Mouse (Mus musculus) forebrain, postnatal 0 days (tissue): ENCODE data around the gene Cenph. TPM values are rescaled to one million over a fixed set of nuclear protein-coding genes. Genes with fewer than 3 reads are reported as not detected.

ENCODE experiments used
- ATAC-seq: fragments of 200-750 bp; cut with Nextera tagmentation; 2 replicates; pipeline ENCODE4 v1.8.0; 2017; ENCODE audit warnings: mild to moderate bottlenecking, moderate library complexity
- DNase-seq: peaks from one replicate; pipeline ENCODE4 v3.0.0-alpha.2; 2015
- H3K27ac ChIP-seq: fragments of 300-500 bp; sonication (generic); 2 replicates; pipeline ENCODE4 v1.5.1; 2014; ENCODE audit warnings: low read depth, mild to moderate bottlenecking, antibody characterized with exemption, low read length, moderate library complexity, mixed read lengths
- H3K27me3 ChIP-seq: fragments of 300-500 bp; sonication (generic); 2 replicates; pipeline ENCODE4 v1.6.1; 2014; ENCODE audit warnings: mild to moderate bottlenecking, low read length, mixed read lengths; ENCODE audit not compliant: insufficient read depth
- H3K36me3 ChIP-seq: fragments of 300-500 bp; sonication (generic); 2 replicates; pipeline ENCODE4 v1.6.1; 2014; ENCODE audit warnings: mild to moderate bottlenecking, moderate library complexity; ENCODE audit not compliant: insufficient read depth
- H3K4me1 ChIP-seq: fragments of 300-500 bp; sonication (generic); 2 replicates; pipeline ENCODE4 v1.6.1; 2014; ENCODE audit warnings: antibody characterized with exemption; ENCODE audit not compliant: insufficient read depth
- H3K4me2 ChIP-seq: fragments of 300-500 bp; sonication (generic); 2 replicates; pipeline ENCODE4 v1.6.1; 2014; ENCODE audit warnings: low read depth, mild to moderate bottlenecking, moderate library complexity
- H3K4me3 ChIP-seq: fragments of 300-500 bp; sonication (generic); 2 replicates; pipeline ENCODE4 v1.5.1; 2014; ENCODE audit warnings: low read depth, low read length, mixed read lengths
- H3K9ac ChIP-seq: fragments of 300-500 bp; sonication (generic); 2 replicates; pipeline ENCODE4 v1.6.1; 2014; ENCODE audit warnings: mild to moderate bottlenecking
- H3K9me3 ChIP-seq: fragments of 300-500 bp; sonication (generic); 2 replicates; pipeline ENCODE4 v1.6.1; 2016; ENCODE audit warnings: low read length
- CTCF ChIP-seq: sonication (generic); IDR thresholded peaks from 2 replicates; pipeline ENCODE4 v1.5.1; 2016; ENCODE audit warnings: antibody characterized with exemption, control low read depth, low read depth
- WGBS: fragments of 180-500 bp; shearing (Covaris S2); extraction: QIAGEN DNeasy Blood & Tissue Kit; methylation state at CpG from one replicate; pipeline ENCODE4 v1.1.7; 2014; 5-methylcytosine and 5-hydroxymethylcytosine counted together
- polyA plus RNA-seq: library from polyadenylated mRNA; unstranded; fragments of >200 nt; fragmentation: Nextera tagmentation; extraction: Ambion mirVana; gene quantifications from 2 replicates; pipeline ENCODE4 v1.2.1, GENCODE M21; 2015
- total RNA-seq: library from RNA; depleted of rRNA; stranded (reverse); fragments of >200 nt; gene quantifications from 2 replicates; pipeline ENCODE4 v1.2.3, GENCODE M21; 2014

The Cenph gene
- total and polyA plus RNA-seq, 2 experiments from 2014 or later = 4.9 to 7.7 TPM

GRCm38 (mm10) chr13:100748638-100749037, 27.1 kb downstream of the Cenph start:
- H3K4me3 ChIP-seq = no peak overlapping the region
- H3K9ac ChIP-seq = no peak overlapping the region
- H3K27ac ChIP-seq = no peak overlapping the region
- H3K36me3 ChIP-seq = no peaks in the 10 kb centered on the region
- H3K9me3 ChIP-seq = no peaks in the 10 kb centered on the region
- H3K27me3 ChIP-seq = no peaks in the 10 kb centered on the region
- ATAC-seq (no peak), DNase-seq (no peak)
- TF ChIP-seq CTCF = no peak
- no peak overlapping the region for H3K4me2 ChIP-seq
- WGBS = 51% methylated on average over 8 of the region's 8 CpGs
- H3K4me1 ChIP-seq = no peaks in the 10 kb centered on the region

- ATAC-seq (no peak), DNase-seq (no peak)
- no peak overlapping the region for H3K4me3 ChIP-seq
- H3K9me3 ChIP-seq = no peaks in the 10 kb centered on the region
- 87% methylated on average over 3 of the region's 3 CpGs for WGBS
- no peak overlapping the region for H3K9ac ChIP-seq
- no peaks in the 10 kb centered on the region for H3K36me3 ChIP-seq
- H3K4me2 ChIP-seq = no peak overlapping the region
- TF ChIP-seq CTCF = no peak
- no peaks in the 10 kb centered on the region; the same call in 1 of the 2 replicates for H3K4me1 ChIP-seq
- H3K27ac ChIP-seq = no peak overlapping the region
- no peaks in the 10 kb centered on the region for H3K27me3 ChIP-seq
These were observed 29.6 kb downstream of the Cenph start for GRCm38 (mm10) chr13:100746090-100746489.

GRCm38 (mm10) chr13:100744036-100744744, 31.5 kb downstream of the Cenph start, which contains the start of gene Mrps36:
Gene Mrps36 (minus strand): TSS chr13:100744659.
- 1% methylated on average over 51 of the region's 52 CpGs for WGBS
- DNase-seq (peak; percentile 89), ATAC-seq (peak; percentile 96)
- Histone ChIP-seq H3K4me1 (no peaks in the 10 kb centered on the region; the same call in 1 of the 2 replicates), H3K27ac (peak within 1 kb of the TSS; percentile 92), H3K4me3 (peak within 1 kb of the TSS; percentile 85), H3K27me3 (no peaks in the 10 kb centered on the region), H3K4me2 (peak within 1 kb of the TSS; percentile 51), H3K9me3 (no peaks in the 10 kb centered on the region), H3K9ac (peak within 1 kb of the TSS; percentile 90), H3K36me3 (no peaks in the 10 kb centered on the region)
- no peak for TF ChIP-seq CTCF

- Histone ChIP-seq H3K4me3 (peak overlapping the region; percentile 85), H3K4me2 (peak overlapping the region; percentile 51), H3K27ac (peak overlapping the region; percentile 92), H3K9me3 (no peaks in the 10 kb centered on the region), H3K27me3 (no peaks in the 10 kb centered on the region), H3K4me1 (no peaks in the 10 kb centered on the region; the same call in 1 of the 2 replicates), H3K36me3 (peaks cover 4% of the 10 kb centered on the region; the same call in 1 of the 2 replicates), H3K9ac (peak overlapping the region; percentile 90)
- ATAC-seq = peak; percentile 54
- no peak for TF ChIP-seq CTCF
- 72% methylated on average over 11 of the region's 11 CpGs for WGBS
- no peak for DNase-seq
These were observed 32.2 kb downstream of the Cenph start for GRCm38 (mm10) chr13:100743346-100744035.

- Histone ChIP-seq H3K9ac (no peak overlapping the region), H3K4me1 (no peaks in the 10 kb centered on the region; the same call in 1 of the 2 replicates), H3K9me3 (no peaks in the 10 kb centered on the region), H3K27ac (no peak overlapping the region), H3K27me3 (no peaks in the 10 kb centered on the region), H3K4me2 (no peak overlapping the region), H3K36me3 (peaks cover 4% of the 10 kb centered on the region; the same call in 1 of the 2 replicates), H3K4me3 (no peak overlapping the region)
- WGBS = 94% methylated on average over 5 of the region's 5 CpGs
- no peak for ATAC-seq
- TF ChIP-seq CTCF = no peak
- no peak for DNase-seq
These were observed 32.9 kb downstream of the Cenph start for GRCm38 (mm10) chr13:100742831-100743230.

- H3K4me1 ChIP-seq = peaks cover 6% of the 10 kb centered on the region; the same call in 1 of the 2 replicates
- no peaks in the 10 kb centered on the region for H3K27me3 ChIP-seq
- ATAC-seq (no peak), DNase-seq (no peak)
- H3K4me3 ChIP-seq = no peak overlapping the region
- 92% methylated on average over 2 of the region's 2 CpGs for WGBS
- H3K27ac ChIP-seq = no peak overlapping the region
- TF ChIP-seq CTCF = no peak
- peaks cover 14% of the 10 kb centered on the region for H3K36me3 ChIP-seq
- H3K9ac ChIP-seq = no peak overlapping the region
- no peaks in the 10 kb centered on the region for H3K9me3 ChIP-seq
- no peak overlapping the region for H3K4me2 ChIP-seq
These were observed 42.9 kb downstream of the Cenph start for GRCm38 (mm10) chr13:100732756-100733155.
